Mouse (Mus musculus): Measurements from ENCODE around the gene Slc16a13.

GRCm38 (mm10) chr11:70168136-70168535 is 52.7 kb downstream of the Slc16a13 start:
- no peak for TF ChIP-seq CTCF (IDR thresholded peaks at IDR 0.05)
- TF ChIP-seq EP300 (IDR thresholded peaks at IDR 0.05): no peak

Data from lung, postnatal 0 days (tissue).